Mouse (Mus musculus): ENCODE results near the gene Tlr5.
A peak's percentile ranks its signal among the peaks of the same experiment; 100 is the strongest.

Gene Tlr5

DNA sequence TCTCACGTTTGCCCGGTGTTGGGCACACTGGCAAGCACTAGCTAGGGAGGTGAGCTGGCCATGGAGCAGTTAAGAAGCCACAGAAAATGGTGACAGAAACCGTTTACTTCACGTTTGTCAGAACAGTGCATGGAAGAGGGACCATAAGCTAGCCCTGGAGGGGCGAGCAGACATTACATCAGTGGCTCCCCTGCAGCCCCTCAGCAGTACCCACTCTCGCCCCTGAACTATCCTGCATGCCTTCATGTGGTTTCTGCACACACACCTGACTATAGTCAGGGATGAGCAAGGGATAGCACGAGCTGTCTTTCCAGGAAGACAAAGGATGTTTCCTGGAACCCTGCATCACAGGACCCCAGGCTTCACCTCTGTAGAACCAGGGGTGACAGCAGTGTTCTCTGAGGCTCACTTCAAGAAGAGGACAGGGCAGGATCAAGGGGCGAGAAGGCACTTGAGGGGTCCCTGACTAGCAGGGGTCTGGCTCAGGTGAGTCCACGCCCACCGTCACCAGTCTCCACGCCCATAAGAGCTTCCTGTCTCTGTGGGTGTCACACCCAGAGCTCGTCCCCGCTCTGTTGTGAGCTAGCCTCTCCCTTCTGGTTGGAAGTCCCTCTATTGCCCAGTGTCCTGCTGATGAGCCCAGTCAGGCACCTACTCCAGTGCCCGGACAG is 35.6 kb downstream of the Tlr5 start:
- DNase-seq (ENCODE audit: low read depth): no peak

DNA sequence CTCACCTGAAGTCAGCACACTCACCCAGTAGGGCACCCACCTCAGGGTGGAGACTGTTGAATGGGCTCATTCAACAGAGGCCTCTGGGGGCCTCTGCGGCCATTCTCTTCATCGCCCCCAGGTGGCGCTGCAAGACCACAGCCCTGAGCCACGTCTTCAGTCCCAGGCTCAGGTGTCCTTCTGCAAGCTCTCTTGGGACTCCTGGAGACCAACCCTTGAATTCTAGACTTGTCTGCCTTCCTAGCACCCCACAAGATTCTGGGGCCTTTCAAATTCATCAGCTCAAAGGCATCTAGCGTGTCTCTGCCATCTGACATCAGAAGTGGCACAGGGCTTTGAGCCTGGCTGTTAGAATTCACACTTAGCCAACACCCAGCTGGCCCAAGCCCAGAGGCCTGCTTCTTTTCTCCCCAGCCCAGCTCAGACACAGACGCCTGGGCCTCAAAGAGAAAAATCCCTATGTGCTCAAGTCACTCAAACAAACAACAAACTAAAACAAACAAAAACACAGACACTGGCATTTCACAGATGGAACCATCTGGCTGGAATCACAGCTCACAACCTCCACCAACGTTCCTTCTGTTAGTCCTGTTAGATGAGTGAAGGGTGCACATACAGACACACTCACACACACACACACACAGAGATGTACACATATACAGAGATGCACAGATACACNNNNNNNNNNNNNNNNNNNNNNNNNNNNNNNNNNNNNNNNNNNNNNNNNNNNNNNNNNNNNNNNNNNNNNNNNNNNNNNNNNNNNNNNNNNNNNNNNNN is 36.6 kb downstream of the Tlr5 start:
- peak; percentile 68 for DNase-seq (ENCODE audit: low read depth)
